Mouse (Mus musculus) lung, postnatal 0 days (tissue): ENCODE results near the gene 1700001P01Rik.

ENCODE experiments used
- CTCF ChIP-seq: IDR thresholded peaks from 2 replicates; pipeline ENCODE4 v1.5.1; 2016; ENCODE audit warnings: antibody characterized with exemption, mild to moderate bottlenecking
- EP300 ChIP-seq: IDR thresholded peaks from 2 replicates; pipeline ENCODE4 v1.6.1; 2016; ENCODE audit warnings: antibody characterized with exemption, mild to moderate bottlenecking, control low read depth

DNA sequence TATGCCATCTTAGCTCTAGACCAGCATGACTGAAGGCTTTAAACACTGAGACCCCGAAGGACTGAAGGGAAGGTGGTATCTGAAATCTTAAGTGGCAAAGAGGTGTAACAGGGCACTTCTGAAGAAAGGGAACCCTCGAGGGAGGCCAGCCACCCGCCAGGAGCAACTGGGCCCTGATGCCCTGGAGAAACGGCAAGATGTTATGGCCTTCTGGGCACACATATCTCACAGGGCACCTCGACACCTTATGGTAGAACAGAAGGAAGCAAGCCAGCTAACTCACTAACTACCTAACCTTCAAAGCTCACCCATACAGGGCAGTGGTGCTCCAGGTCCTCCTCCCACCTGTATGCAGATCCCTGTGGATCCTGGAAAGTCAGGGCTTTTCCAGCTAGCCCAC, 33.6 kb downstream of the 1700001P01Rik start:
- TF ChIP-seq CTCF: no peak
- TF ChIP-seq EP300: no peak
